Mouse (Mus musculus) adrenal gland, postnatal 10 days (tissue): ENCODE measurements around the gene Cd69. TPM values are rescaled to one million over a fixed set of nuclear protein-coding genes. Genes with fewer than 3 reads are reported as not detected.

Source experiments
- DNase-seq: peaks from one replicate; pipeline ENCODE4 v3.0.0; 2021; ENCODE audit warnings: mixed read lengths
- total RNA-seq, 2 experiments: library from RNA; stranded (reverse); gene quantifications; 2 replicates each; pipeline ENCODE4 v1.2.3; 2021

Gene Cd69
- total RNA-seq, 2 experiments from 2014 or later: 1.1 to 1.4 TPM

- DNase-seq: no peak
These were observed 51.6 kb downstream of the Cd69 start for GRCm38 (mm10) chr6:129223611-129224010.

GRCm38 (mm10) chr6:129222188-129222800, 52.9 kb downstream of the Cd69 start:
- DNase-seq: peak; percentile 14

- no peak for DNase-seq
These were observed 54.2 kb downstream of the Cd69 start for GRCm38 (mm10) chr6:129221053-129221452.

GRCm38 (mm10) chr6:129219897-129220517, 55.2 kb downstream of the Cd69 start:
- DNase-seq: no peak

- no peak for DNase-seq
These were observed 57.0 kb downstream of the Cd69 start for GRCm38 (mm10) chr6:129218191-129218696.

Other genes starting within 250 kb of the Cd69 start
- under 1 TPM; 0.42 to 0.48 TPM for gene Klrb1f, start 229.5 kb downstream of the Cd69 start, total RNA-seq
- gene Clec2e, start 174.5 kb downstream of the Cd69 start, total RNA-seq: not detected
- 10 to 100 TPM; 78.5 to 78.6 TPM for gene Clec2d, start 94.8 kb downstream of the Cd69 start, total RNA-seq
- gene 4922502D21Rik, start 56.4 kb upstream of the Cd69 start, total RNA-seq: not detected
- gene Clec12a, start 67.3 kb upstream of the Cd69 start, total RNA-seq: 1 to 10 TPM; 1.4 to 1.5 TPM
- not detected for gene Clec12b, start 110.4 kb upstream of the Cd69 start, total RNA-seq
- 1 to 10 TPM; 1.9 to 3.7 TPM for gene Clec1b, start 121.9 kb upstream of the Cd69 start, total RNA-seq
- gene Clec9a, start 133.4 kb upstream of the Cd69 start, total RNA-seq: under 1 TPM; 0.51 to 0.94 TPM
- gene Clec1a, start 176.6 kb upstream of the Cd69 start, total RNA-seq: 10 to 100 TPM in 1 of 2 experiments, 1 to 10 TPM in 1; 7.2 to 11.4 TPM
- gene Olr1, start 231.7 kb upstream of the Cd69 start, total RNA-seq: under 1 TPM in 1 of 2 experiments, not detected in 1; 0.09 TPM
- gene Tmem52b, start 237.1 kb upstream of the Cd69 start, total RNA-seq: not detected